Mouse (Mus musculus) neural tube, embryonic 15.5 days (tissue): Measurements from ENCODE around the gene Olfr314. TPM values are rescaled to one million over a fixed set of nuclear protein-coding genes. Genes with fewer than 3 reads are reported as not detected.

Experiments
- polyA plus RNA-seq: library from polyadenylated mRNA; unstranded; fragments of >200 nt; fragmentation: Nextera tagmentation; extraction: Ambion mirVana; gene quantifications from 2 replicates; pipeline ENCODE4 v1.2.1, GENCODE M21; 2015

Olfr314 gene
- polyA plus RNA-seq, 1 experiment from 2014 or later: not detected

Other genes with a start within 250 kb of the Olfr314 start
- gene Olfr330, start 248.1 kb upstream of the Olfr314 start, polyA plus RNA-seq: 0.15 and 0.20 TPM in 2 replicates
- 0.09 TPM in 1 of 2 replicates, not detected in the other for gene Olfr329-ps, start 236.5 kb upstream of the Olfr314 start, polyA plus RNA-seq
- gene Olfr328, start 227.3 kb upstream of the Olfr314 start, polyA plus RNA-seq: 0.06 and 0.10 TPM in 2 replicates
- gene Olfr224, start 212.4 kb upstream of the Olfr314 start, polyA plus RNA-seq: 0.19 TPM in 1 of 2 replicates, not detected in the other
- gene Olfr325, start 205.2 kb upstream of the Olfr314 start, polyA plus RNA-seq: not detected in 2 replicates
- 0.05 and 0.12 TPM in 2 replicates for gene Olfr324, start 187.8 kb upstream of the Olfr314 start, polyA plus RNA-seq
- gene 2210407C18Rik, start 166.9 kb upstream of the Olfr314 start, polyA plus RNA-seq: not detected in 2 replicates
- gene Olfr323, start 152.5 kb upstream of the Olfr314 start, polyA plus RNA-seq: not detected in 2 replicates
- 0.19 and 0.29 TPM in 2 replicates for gene Trim58, start 142.5 kb upstream of the Olfr314 start, polyA plus RNA-seq
- not detected in 2 replicates for gene Olfr322, start 124.2 kb upstream of the Olfr314 start, polyA plus RNA-seq
- not detected in 2 replicates for gene Olfr320, start 101.9 kb upstream of the Olfr314 start, polyA plus RNA-seq
- gene Olfr319, start 83.8 kb upstream of the Olfr314 start, polyA plus RNA-seq: not detected in 2 replicates
- not detected in 2 replicates for gene Olfr318, start 58.9 kb upstream of the Olfr314 start, polyA plus RNA-seq
- 0.17 and 0.26 TPM in 2 replicates for gene Olfr317, start 43.7 kb upstream of the Olfr314 start, polyA plus RNA-seq
- not detected in 2 replicates for gene Olfr316, start 30.2 kb upstream of the Olfr314 start, polyA plus RNA-seq
- gene Olfr315, start 9.8 kb upstream of the Olfr314 start, polyA plus RNA-seq: not detected in 2 replicates
- 10.1 and 15.2 TPM in 2 replicates for gene Fam183b, start 19.0 kb downstream of the Olfr314 start, polyA plus RNA-seq
- gene Olfr313, start 32.0 kb downstream of the Olfr314 start, polyA plus RNA-seq: not detected in 2 replicates
- gene Olfr312, start 46.3 kb downstream of the Olfr314 start, polyA plus RNA-seq: not detected in 2 replicates
- not detected in 2 replicates for gene Olfr311, start 56.3 kb downstream of the Olfr314 start, polyA plus RNA-seq
- gene Gm12258, start 64.2 kb downstream of the Olfr314 start, polyA plus RNA-seq: 20.8 and 22.4 TPM in 2 replicates
- 10.3 and 11.7 TPM in 2 replicates for gene 2810021J22Rik, start 84.3 kb downstream of the Olfr314 start, polyA plus RNA-seq
- 6.6 and 8.1 TPM in 2 replicates for gene Zfp39, start 121.3 kb downstream of the Olfr314 start, polyA plus RNA-seq
- gene Btnl10, start 135.0 kb downstream of the Olfr314 start, polyA plus RNA-seq: 0.10 TPM in 1 of 2 replicates, not detected in the other
- gene Rnf187, start 156.0 kb downstream of the Olfr314 start, polyA plus RNA-seq: 559 and 636 TPM in 2 replicates
- 184 and 262 TPM in 2 replicates for gene Hist3h2ba, start 166.0 kb downstream of the Olfr314 start, polyA plus RNA-seq
- gene Hist3h2a, start 171.7 kb downstream of the Olfr314 start, polyA plus RNA-seq: 66.5 and 86.3 TPM in 2 replicates
- 1.1 TPM in 2 replicates for gene Trim17, start 171.7 kb downstream of the Olfr314 start, polyA plus RNA-seq
- 22.2 and 22.5 TPM in 2 replicates for gene Trim11, start 195.1 kb downstream of the Olfr314 start, polyA plus RNA-seq